Mouse (Mus musculus) left cerebral cortex, postnatal 25 days (tissue): ENCODE measurements around the gene Ddx20. TPM values are rescaled to one million over a fixed set of nuclear protein-coding genes. Genes with fewer than 3 reads are reported as not detected.

Source experiments
- total RNA-seq, 2 experiments: library from RNA; stranded (reverse); gene quantifications; 2 replicates each; pipeline ENCODE4 v1.2.3; 2021

The Ddx20 gene
- total RNA-seq, 2 experiments from 2014 or later: 10.8 to 11.8 TPM

Other genes with a start within 250 kb of the Ddx20 start
- 10 to 100 TPM; 49.4 to 55.7 TPM for gene Kcnd3, start 235.2 kb downstream of the Ddx20 start, total RNA-seq
- 100 to 1,000 TPM; 109 to 110 TPM for gene Inka2, start 17.0 kb upstream of the Ddx20 start, total RNA-seq
- 10 to 100 TPM; 71.5 to 76.4 TPM for gene Rap1a, start 113.8 kb upstream of the Ddx20 start, total RNA-seq
- gene Adora3, start 183.3 kb upstream of the Ddx20 start, total RNA-seq: 1 to 10 TPM; 1.2 to 1.5 TPM
- gene Tmigd3, start 183.3 kb upstream of the Ddx20 start, total RNA-seq: under 1 TPM in 1 of 2 experiments, not detected in 1; 0.69 TPM
- gene I830077J02Rik, start 245.1 kb upstream of the Ddx20 start, total RNA-seq: under 1 TPM; 0.44 to 0.78 TPM